Mouse (Mus musculus): Measurements from ENCODE around the gene Wipf2. TPM values are rescaled to one million over a fixed set of nuclear protein-coding genes. Genes with fewer than 3 reads are reported as not detected.

Wipf2 gene
- polyA plus RNA-seq, 1 experiment from 2014 or later: 3.7 TPM

- H3K36me3 ChIP-seq: peaks cover 8% of the 10 kb centered on the region
- H3K4me3 ChIP-seq (replicated peaks): no peak overlapping the region; the same call in 1 of the 2 replicates
- no peaks in the 10 kb centered on the region for H3K9me3 ChIP-seq
- H3K27me3 ChIP-seq (replicated peaks): peaks cover 12% of the 10 kb centered on the region; the same call in 1 of the 2 replicates
- peak overlapping the region; percentile 94 for H3K4me2 ChIP-seq (replicated peaks)
- no peak for ATAC-seq
- no peak overlapping the region for H3K9ac ChIP-seq
- H3K27ac ChIP-seq: no peak overlapping the region
- H3K4me1 ChIP-seq (replicated peaks): peaks cover 27% of the 10 kb centered on the region
- 62% methylated on average over 11 of the region's 11 CpGs for WGBS
Observed at GRCm38 (mm10) chr11:98837917-98838316, 25.5 kb upstream of the Wipf2 start.

GRCm38 (mm10) chr11:98838512-98838911 is 24.9 kb upstream of the Wipf2 start:
- no peak overlapping the region for H3K9ac ChIP-seq
- no peaks in the 10 kb centered on the region for H3K9me3 ChIP-seq
- WGBS: 82% methylated on average over 9 of the region's 9 CpGs
- no peak overlapping the region for H3K4me3 ChIP-seq (replicated peaks)
- H3K27ac ChIP-seq: no peak overlapping the region
- H3K4me2 ChIP-seq (replicated peaks): no peak overlapping the region
- ATAC-seq: no peak
- H3K36me3 ChIP-seq: peaks cover 2% of the 10 kb centered on the region; the same call in 1 of the 2 replicates
- peaks cover 27% of the 10 kb centered on the region for H3K4me1 ChIP-seq (replicated peaks)
- peaks cover 12% of the 10 kb centered on the region; the same call in 1 of the 2 replicates for H3K27me3 ChIP-seq (replicated peaks)

GRCm38 (mm10) chr11:98839402-98839801 is 24.0 kb upstream of the Wipf2 start:
- Histone ChIP-seq H3K27me3 (replicated peaks) (peaks cover 12% of the 10 kb centered on the region; the same call in 1 of the 2 replicates), H3K4me2 (replicated peaks) (peak overlapping the region; percentile 24; the same call in 1 of the 2 replicates), H3K36me3 (no peaks in the 10 kb centered on the region), H3K4me1 (replicated peaks) (peaks cover 27% of the 10 kb centered on the region), H3K9ac (no peak overlapping the region), H3K9me3 (no peaks in the 10 kb centered on the region), H3K4me3 (replicated peaks) (no peak overlapping the region), H3K27ac (no peak overlapping the region)
- 36% methylated on average over 6 of the region's 6 CpGs for WGBS
- ATAC-seq: peak; percentile 63

- peaks cover 27% of the 10 kb centered on the region for H3K4me1 ChIP-seq (replicated peaks)
- H3K9ac ChIP-seq: no peak overlapping the region
- no peak for ATAC-seq
- no peak overlapping the region for H3K27ac ChIP-seq
- no peaks in the 10 kb centered on the region for H3K9me3 ChIP-seq
- no peak overlapping the region for H3K4me2 ChIP-seq (replicated peaks)
- H3K27me3 ChIP-seq (replicated peaks): peaks cover 12% of the 10 kb centered on the region; the same call in 1 of the 2 replicates
- 63% methylated on average over 10 of the region's 10 CpGs for WGBS
- H3K36me3 ChIP-seq: no peaks in the 10 kb centered on the region
- no peak overlapping the region for H3K4me3 ChIP-seq (replicated peaks)
Observed at GRCm38 (mm10) chr11:98839897-98840296, 23.5 kb upstream of the Wipf2 start.

- no peak overlapping the region for H3K9ac ChIP-seq
- H3K36me3 ChIP-seq: no peaks in the 10 kb centered on the region
- ATAC-seq: no peak
- H3K27ac ChIP-seq: no peak overlapping the region
- peaks cover 9% of the 10 kb centered on the region for H3K4me1 ChIP-seq (replicated peaks)
- no peak overlapping the region for H3K4me2 ChIP-seq (replicated peaks)
- no peaks in the 10 kb centered on the region for H3K9me3 ChIP-seq
- WGBS: 61% methylated on average over 13 of the region's 13 CpGs
- H3K27me3 ChIP-seq (replicated peaks): no peaks in the 10 kb centered on the region
- no peak overlapping the region for H3K4me3 ChIP-seq (replicated peaks)
Observed at GRCm38 (mm10) chr11:98846016-98846415, 17.4 kb upstream of the Wipf2 start.

- peaks cover 9% of the 10 kb centered on the region for H3K4me1 ChIP-seq (replicated peaks)
- H3K9ac ChIP-seq: no peak overlapping the region
- no peaks in the 10 kb centered on the region for H3K36me3 ChIP-seq
- no peaks in the 10 kb centered on the region for H3K9me3 ChIP-seq
- 52% methylated on average over 19 of the region's 19 CpGs for WGBS
- ATAC-seq: no peak; the same call in 1 of the 2 replicates
- H3K4me3 ChIP-seq (replicated peaks): no peak overlapping the region
- H3K27me3 ChIP-seq (replicated peaks): no peaks in the 10 kb centered on the region
- no peak overlapping the region for H3K4me2 ChIP-seq (replicated peaks)
- H3K27ac ChIP-seq: no peak overlapping the region
Observed at GRCm38 (mm10) chr11:98846865-98847604, 16.4 kb upstream of the Wipf2 start.

- peaks cover 11% of the 10 kb centered on the region for H3K4me1 ChIP-seq (replicated peaks)
- H3K27me3 ChIP-seq (replicated peaks): no peaks in the 10 kb centered on the region
- no peak overlapping the region for H3K27ac ChIP-seq
- H3K36me3 ChIP-seq: no peaks in the 10 kb centered on the region
- no peak overlapping the region for H3K4me3 ChIP-seq (replicated peaks)
- H3K9ac ChIP-seq: no peak overlapping the region
- H3K4me2 ChIP-seq (replicated peaks): peak overlapping the region; percentile 28; the same call in 1 of the 2 replicates
- 24% methylated on average over 19 of the region's 19 CpGs for WGBS
- H3K9me3 ChIP-seq: no peaks in the 10 kb centered on the region
- no peak for ATAC-seq
Observed at GRCm38 (mm10) chr11:98849196-98849894, 14.1 kb upstream of the Wipf2 start.

- H3K27me3 ChIP-seq (replicated peaks): no peaks in the 10 kb centered on the region
- H3K4me2 ChIP-seq (replicated peaks): no peak overlapping the region
- no peak overlapping the region for H3K4me3 ChIP-seq (replicated peaks)
- ATAC-seq: no peak
- peaks cover 11% of the 10 kb centered on the region for H3K4me1 ChIP-seq (replicated peaks)
- WGBS: 72% methylated on average over 26 of the region's 26 CpGs
- no peaks in the 10 kb centered on the region for H3K9me3 ChIP-seq
- H3K27ac ChIP-seq: no peak overlapping the region
- H3K36me3 ChIP-seq: no peaks in the 10 kb centered on the region
- H3K9ac ChIP-seq: no peak overlapping the region
Observed at GRCm38 (mm10) chr11:98850100-98851093, 13.0 kb upstream of the Wipf2 start.

GRCm38 (mm10) chr11:98854116-98854515 is 9.3 kb upstream of the Wipf2 start:
- no peak overlapping the region for H3K4me3 ChIP-seq (replicated peaks)
- no peaks in the 10 kb centered on the region for H3K27me3 ChIP-seq (replicated peaks)
- H3K9me3 ChIP-seq: no peaks in the 10 kb centered on the region
- 91% methylated on average over 8 of the region's 8 CpGs for WGBS
- no peak overlapping the region for H3K9ac ChIP-seq
- no peaks in the 10 kb centered on the region for H3K36me3 ChIP-seq
- no peak overlapping the region for H3K4me2 ChIP-seq (replicated peaks)
- H3K4me1 ChIP-seq (replicated peaks): peaks cover 9% of the 10 kb centered on the region
- no peak overlapping the region for H3K27ac ChIP-seq
- no peak for ATAC-seq

GRCm38 (mm10) chr11:98854659-98855058 is 8.8 kb upstream of the Wipf2 start:
- Histone ChIP-seq H3K9me3 (no peaks in the 10 kb centered on the region), H3K36me3 (no peaks in the 10 kb centered on the region), H3K27ac (no peak overlapping the region), H3K27me3 (replicated peaks) (no peaks in the 10 kb centered on the region), H3K9ac (no peak overlapping the region), H3K4me2 (replicated peaks) (no peak overlapping the region), H3K4me3 (replicated peaks) (no peak overlapping the region), H3K4me1 (replicated peaks) (peaks cover 4% of the 10 kb centered on the region; the same call in 1 of the 2 replicates)
- ATAC-seq: no peak
- 79% methylated on average over 2 of the region's 2 CpGs for whole genome bisulfite sequencing

- Histone ChIP-seq H3K4me1 (replicated peaks) (0 out of 2 replicates have a peak, but pooled peaks cover 5% of the 10 kb centered on the region), H3K4me2 (replicated peaks) (no peak overlapping the region), H3K27ac (no peak overlapping the region), H3K36me3 (no peaks in the 10 kb centered on the region), H3K27me3 (replicated peaks) (no peaks in the 10 kb centered on the region), H3K9me3 (no peaks in the 10 kb centered on the region), H3K9ac (no peak overlapping the region), H3K4me3 (replicated peaks) (no peak overlapping the region)
- ATAC-seq: peak; percentile 57; the same call in 1 of the 2 replicates
- 37% methylated on average over 14 of the region's 14 CpGs for WGBS
Observed at GRCm38 (mm10) chr11:98858759-98859731, 4.4 kb upstream of the Wipf2 start.
